Mouse (Mus musculus): ENCODE measurements around the gene Dnm3. TPM values are rescaled to one million over a fixed set of nuclear protein-coding genes. Genes with fewer than 3 reads are reported as not detected.

The Dnm3 gene
- polyA plus RNA-seq, 2 experiments from 2014 or later: 1.3 to 2.6 TPM

DNA sequence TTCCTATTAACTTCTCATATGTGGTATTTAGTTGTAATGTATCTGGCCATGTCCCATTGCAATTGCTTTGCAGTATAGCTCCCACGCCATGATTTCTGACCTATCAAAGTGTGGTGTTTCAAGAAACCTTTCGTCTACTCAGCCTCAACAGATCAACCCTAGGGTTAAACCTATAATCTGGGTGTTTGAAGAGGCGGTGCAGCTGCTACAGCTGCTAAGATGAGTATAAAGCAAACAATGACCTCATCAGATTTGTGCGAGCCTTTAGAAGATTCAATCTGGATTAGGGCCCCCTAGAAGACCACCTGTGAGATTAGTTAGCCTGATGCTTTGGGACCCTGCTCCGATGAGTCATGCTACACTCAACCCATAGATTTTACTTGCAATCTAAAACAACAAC lies 321.0 kb downstream of the Dnm3 start:
- ATAC-seq: no peak

DNA sequence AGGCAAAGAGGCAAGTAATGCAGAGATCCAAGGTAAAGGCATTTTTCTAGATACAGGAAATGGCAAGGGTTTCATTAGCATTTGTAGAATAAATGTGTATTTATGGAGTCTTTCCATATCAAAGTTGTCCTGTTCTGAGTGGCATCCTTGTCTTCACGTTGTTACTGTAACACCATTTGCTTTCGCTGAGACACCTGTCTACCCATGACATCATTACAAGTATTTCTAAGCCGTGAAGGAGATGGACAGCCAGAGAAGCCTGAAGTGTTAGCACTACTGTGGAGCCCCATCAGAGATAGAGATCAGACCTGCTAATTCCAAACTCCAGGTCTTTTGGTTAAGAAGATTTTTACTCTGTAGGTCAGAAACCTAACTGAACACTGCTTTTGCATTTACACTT lies 322.3 kb downstream of the Dnm3 start:
- no peak for ATAC-seq

- no peak for ATAC-seq
Observed at GRCm38 (mm10) chr1:162153118-162153517, 324.7 kb downstream of the Dnm3 start.

- no peak for ATAC-seq
Observed at GRCm38 (mm10) chr1:162149730-162150129, 328.1 kb downstream of the Dnm3 start.

DNA sequence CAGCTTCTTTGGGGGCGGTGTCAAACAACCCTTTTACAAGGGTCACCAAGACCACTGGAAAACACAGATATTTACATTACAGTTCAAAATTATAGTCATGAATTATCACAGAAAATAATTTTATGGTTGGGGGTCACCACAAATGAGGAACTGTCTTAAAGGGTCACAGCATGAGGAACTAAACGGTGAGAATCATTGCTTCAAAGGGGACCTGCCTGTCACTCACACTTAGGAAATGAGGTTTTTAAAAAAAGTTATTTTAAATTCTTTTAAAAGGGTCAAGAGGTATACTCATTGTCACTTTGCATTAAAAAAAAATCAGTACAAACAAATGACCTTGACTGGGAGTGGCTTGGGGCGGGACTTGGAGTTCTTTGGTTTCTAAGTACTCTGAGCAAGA lies 330.3 kb downstream of the Dnm3 start:
- ATAC-seq: no peak

DNA sequence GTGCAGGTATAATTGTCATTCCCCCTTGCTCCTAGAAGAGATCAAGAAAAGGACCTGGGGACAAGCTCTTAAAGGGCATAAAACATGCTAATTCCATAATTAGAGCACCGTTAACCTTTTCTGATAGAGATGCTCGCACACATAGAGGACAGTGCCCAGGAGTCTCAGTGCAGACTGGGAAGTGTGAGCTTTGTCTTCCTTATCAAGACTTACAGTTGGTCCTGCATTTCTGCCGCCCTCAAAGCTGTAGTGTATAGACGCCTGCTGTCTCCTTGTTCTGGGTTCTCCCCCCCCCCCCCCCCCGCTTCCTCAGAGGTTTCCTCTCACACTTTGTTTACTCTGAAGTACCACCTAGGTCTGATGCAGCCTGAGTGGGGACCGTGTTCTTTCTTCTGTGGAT lies 332.1 kb downstream of the Dnm3 start:
- no peak for ATAC-seq

DNA sequence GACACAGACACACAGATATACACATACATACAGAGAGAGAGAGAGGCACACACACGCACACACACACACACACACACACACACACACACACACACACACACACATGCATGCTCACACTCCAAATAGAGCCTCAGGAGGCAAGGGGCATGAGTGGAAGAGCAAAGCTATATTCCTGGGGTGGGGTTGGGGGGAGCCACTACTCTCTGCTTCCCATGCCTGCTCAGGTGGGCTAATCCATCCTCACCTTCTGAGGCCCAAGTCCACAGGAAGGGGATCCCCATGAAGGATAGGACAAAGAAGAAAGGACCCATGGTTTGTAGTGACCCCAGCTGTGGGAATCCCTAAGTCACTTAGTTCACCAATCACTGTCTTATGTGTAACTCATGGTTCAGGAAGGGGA lies 332.8 kb downstream of the Dnm3 start:
- ATAC-seq: no peak

- ATAC-seq: no peak
Observed at GRCm38 (mm10) chr1:162143974-162144912, 333.6 kb downstream of the Dnm3 start.

DNA sequence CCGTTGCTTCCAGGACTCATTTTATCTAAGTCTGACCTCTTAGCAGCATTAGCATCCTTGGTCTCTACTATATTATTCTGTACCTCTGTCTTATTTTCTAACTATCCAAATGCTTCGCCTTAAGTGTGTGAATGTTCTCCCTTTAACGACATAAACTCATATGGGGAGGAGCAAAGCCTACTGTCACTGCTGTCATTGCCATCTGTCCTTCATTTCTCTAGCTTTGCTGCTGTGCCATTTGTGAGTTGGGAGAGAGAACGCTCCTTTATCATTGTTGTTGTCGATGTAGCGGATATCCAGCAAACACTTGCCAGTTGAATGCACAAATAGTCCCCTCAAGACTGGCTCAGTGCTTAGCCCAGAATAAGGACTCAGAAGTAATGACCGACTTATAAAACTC lies 335.5 kb downstream of the Dnm3 start:
- no peak for ATAC-seq

DNA sequence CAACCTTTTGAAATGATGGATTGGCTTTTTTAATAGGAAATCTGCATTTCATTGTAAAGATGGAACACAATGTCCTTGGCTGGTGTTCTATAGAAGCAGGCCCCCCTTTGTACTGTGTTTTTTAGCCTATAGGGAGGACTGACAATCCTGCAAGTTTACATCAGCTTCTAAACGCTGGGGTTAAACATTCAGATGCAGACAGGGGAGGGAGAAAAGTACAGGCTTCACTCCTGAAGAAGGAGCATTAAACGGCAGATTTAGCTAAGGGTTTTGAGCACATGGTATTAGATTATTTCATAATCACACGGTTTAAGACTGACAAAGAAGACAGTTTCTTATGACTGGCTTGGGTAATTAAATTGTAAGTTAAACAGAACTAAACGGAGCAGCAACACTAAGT lies 341.5 kb downstream of the Dnm3 start:
- no peak for ATAC-seq

- no peak for ATAC-seq
Observed at GRCm38 (mm10) chr1:162135451-162136213, 342.2 kb downstream of the Dnm3 start.

GRCm38 (mm10) chr1:162134651-162135066 lies 343.2 kb downstream of the Dnm3 start:
- no peak for ATAC-seq

GRCm38 (mm10) chr1:162132908-162133641 lies 344.8 kb downstream of the Dnm3 start:
- ATAC-seq: no peak

DNA sequence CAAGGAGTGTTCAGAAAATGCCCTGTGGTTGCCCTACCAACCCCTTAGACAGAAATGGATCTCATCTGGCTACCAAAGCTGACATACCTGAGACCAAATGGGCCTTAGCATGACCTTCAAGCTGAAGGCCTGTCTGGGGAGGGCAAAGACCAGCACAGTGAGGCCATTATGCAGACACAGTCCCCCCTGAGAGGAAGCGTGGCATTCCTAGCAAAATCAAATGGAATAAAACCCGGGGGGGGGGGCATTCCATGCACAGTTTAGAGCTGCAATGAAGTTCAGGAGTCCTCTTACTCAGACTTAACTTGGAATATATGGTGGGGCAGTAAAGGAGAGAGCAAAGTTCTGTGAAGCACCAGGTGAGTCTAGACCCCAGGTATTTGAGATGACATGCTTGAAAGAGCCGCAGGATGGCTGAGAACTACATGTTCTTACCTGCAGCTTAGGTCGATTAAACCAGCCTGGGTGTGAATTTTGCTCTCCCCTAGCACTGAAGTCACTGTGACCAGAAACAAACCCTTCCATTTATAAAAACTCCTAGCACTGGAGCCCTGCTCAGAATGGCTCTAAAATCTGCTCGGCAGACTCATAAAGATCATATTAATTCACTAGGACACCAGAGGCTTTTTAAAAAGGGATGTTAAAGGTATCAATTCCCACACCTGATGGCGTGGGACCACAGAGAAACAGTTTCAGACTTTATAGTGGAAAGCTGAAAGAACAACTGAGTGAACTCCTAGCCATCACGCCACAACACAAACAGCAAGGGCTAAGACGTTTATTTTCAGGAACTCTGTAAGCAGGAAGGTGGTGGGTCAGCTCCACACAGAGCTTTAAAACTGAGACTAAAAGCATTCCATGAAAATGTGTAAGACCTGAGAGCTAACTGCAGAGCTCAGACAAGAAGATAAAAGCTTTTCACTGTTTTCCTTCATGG lies 350.7 kb downstream of the Dnm3 start:
- ATAC-seq: no peak

GRCm38 (mm10) chr1:162124396-162124795 lies 353.4 kb downstream of the Dnm3 start:
- ATAC-seq: no peak

DNA sequence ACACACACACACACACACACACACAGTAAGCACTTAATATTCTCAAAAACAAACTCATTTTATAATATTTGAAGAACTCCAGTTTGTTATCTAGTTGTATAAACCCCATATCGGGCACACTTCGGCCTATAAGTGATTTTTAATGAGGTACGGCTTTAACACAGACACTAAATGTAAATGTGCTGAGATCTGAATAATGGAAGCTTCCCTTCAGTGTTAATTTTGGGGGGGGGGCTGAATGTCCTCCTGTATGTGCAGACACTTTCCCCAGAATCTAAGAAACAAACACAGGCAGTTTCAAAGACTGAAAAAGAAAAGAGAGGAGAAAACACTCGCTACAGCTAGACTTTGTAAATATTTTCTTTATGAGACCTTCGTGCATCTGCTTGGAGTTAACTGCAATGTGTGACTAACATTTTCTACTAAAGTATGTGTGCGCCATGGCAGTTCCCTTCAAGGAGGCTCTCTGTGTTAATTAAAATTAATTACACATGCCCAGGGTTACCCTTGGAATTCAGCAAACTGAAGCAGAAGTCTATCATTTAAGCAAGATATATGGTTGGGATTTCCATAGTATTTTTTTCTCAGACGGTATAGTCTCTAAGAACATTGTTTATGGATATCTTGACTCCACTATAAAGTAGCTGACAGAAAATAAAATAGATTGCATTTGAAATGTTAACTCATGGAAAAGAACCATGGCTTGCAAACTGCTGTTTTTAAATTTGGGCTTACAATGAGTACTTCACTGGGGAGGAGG lies 356.2 kb downstream of the Dnm3 start:
- ATAC-seq: no peak

GRCm38 (mm10) chr1:162109437-162109813 lies 368.4 kb downstream of the Dnm3 start:
- ATAC-seq: no peak

- no peak for ATAC-seq
Observed at GRCm38 (mm10) chr1:162108726-162109436, 369.0 kb downstream of the Dnm3 start.

DNA sequence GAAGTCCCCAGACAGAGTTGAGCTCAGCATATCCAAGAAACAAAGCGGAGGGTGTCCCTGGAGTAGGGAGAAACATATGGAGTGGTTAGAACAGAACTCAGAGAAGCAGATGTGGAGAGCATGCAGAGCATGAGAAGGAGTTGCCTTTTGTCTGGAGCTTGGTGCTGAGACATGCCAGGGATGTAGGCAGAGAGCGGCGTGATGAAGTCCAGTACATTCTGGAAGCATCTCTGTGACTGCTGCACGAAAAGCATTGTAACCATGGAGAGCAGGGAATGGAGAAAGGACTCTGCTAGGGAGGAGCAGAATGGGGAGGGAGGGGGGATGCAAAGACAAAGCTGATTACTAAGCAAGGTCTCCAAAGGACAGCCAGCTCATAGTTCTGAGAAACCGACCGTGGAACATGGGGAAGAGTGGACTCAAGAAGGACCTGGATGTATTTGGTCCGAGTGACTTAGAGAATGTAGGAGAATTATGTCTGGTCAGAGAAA lies 369.6 kb downstream of the Dnm3 start:
- no peak for ATAC-seq

DNA sequence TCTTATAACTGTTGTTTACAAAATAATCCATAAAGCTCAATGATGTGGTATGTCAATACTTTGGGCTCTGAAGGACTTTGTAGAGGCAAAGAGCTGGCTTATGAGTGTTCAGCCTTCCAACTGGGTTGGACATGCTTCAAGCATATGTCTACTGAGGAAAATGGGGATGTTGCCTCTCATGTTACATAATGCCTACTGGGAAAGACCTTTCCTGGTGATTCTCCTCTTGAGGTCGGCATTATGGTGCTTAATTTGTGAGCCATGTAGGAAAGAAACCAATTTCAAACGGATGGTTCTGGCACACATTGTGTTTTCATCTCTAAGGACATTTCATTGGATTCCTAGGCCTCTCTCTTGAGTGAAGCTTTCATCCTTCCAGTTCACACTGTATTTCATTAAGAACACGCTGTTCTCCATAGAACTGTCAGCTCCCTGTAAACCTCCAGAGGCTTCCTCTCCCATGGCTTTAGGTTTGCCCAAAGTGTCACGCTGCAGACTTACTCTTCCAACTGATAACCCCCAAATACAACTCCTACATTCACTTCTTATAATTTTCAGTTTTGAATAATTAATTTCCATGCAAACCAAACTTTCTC lies 370.7 kb downstream of the Dnm3 start:
- no peak for ATAC-seq
